Mouse (Mus musculus) mouse embryonic stem cell (cell line): ENCODE measurements around the gene Limch1.

Experiments used
- in situ Hi-C, 2 experiments: fragments of 300-500 bp; cut with MboI; formaldehyde crosslinking; loops; 1 replicate in 1 of 2; 3 replicates in 1 of 2; pipeline ENCODE4 v1.14.3; 2019 to 2020; ENCODE audit warnings: low sequenced_read_pairs in 2 of 2, low pct_unique_long_range_greater_than_20kb in 1 of 2, mixed read lengths in 1 of 2; ENCODE audit not compliant: unreplicated experiment in 1 of 2

The Limch1 gene

GRCm38 (mm10) chr5:66731302-66731697 is 14.3 kb upstream of the Limch1 start:
- in situ Hi-C loops = no loop called here

DNA sequence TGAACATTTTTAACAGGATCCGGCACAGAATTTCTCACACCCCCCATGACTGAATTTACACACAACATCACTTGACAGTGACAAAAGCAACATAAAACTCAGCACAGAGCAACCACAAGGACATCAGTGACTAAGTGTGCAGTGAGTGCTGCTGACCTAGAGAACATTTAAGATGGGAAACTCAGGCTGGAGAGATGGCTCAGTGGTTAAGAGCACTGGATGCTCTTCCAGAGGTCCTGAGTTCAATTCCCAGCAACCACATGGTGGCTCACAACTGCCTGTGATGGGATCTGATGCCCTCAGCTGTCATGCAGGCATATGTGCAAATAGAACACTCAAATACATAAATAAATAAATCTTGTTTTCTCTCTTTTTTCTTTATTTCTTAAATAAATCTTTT is 12.1 kb upstream of the Limch1 start:
- in situ Hi-C loops = no loop called here

- in situ Hi-C loops = no loop called here
Observed at GRCm38 (mm10) chr5:66739376-66739775, 6.3 kb upstream of the Limch1 start.

- in situ Hi-C loops = no loop called here
Observed at GRCm38 (mm10) chr5:66745996-66746681, 512 bp downstream of the Limch1 start.

- in situ Hi-C loops = no loop called here
Observed at GRCm38 (mm10) chr5:66746761-66747160, 1.1 kb downstream of the Limch1 start.

DNA sequence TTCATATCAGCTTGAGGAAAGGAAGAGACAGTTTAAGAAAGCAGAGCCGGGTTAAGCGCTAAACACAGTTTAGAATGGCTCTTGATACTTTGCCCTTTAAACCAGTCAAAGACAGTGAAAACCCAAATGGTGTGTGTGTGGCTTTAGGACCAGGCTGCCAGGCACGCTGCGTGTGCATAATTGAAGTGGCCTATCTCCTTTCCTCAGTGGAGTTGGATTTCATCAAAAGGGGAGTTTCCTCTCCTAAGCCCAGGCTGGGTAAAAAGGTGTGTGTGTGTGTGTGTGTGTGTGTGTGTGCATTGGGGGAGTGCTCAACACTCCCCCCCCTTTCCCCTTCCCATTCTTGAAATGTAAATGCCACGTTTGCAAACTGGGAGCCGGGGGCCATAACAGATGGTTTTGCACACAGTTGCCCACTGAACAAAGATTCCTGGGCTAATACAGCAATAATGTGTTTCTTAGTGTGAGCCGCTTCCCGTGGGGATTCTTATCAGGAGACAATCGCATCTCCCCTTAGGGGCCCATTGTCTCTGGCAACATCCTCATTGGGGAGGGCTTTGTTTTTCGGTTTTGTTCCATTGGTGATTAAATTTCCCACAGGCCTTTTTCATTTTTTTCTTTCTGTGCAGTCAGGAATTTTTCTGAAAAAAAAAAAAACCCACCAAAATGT is 2.3 kb downstream of the Limch1 start:
- in situ Hi-C loops = no loop called here

DNA sequence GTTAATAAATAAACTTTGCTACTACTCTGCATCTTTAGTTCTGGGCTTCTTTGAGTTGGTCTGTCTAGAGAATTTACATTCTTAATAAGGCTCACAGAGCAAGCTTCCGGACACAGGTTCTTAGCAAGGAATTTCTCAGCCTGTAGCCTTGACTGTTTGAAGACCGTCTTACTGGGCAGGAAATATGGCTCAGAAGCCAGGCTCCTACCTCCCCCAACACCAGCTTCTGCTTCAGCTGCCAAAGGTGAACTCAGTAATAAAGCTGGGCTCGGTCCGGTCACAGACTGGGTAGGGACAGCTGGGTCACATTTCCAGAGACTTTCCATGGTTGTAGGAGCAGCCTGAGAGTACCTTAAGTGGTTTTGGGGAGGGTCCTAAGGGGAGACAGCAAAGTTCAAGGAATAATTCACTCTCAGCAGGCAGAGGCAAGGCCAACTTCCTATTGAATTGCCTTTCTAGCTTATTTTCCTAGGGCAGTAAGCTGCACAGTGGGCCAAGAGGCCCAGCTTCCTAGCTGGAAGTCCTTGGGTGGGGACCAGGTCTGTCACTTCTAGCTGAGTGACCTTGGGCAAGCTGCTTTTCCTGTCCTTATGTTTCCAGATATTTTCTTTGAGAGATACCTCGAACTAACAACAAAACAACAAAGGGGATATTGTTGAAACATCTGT is 3.0 kb downstream of the Limch1 start:
- in situ Hi-C loops = no loop called here

DNA sequence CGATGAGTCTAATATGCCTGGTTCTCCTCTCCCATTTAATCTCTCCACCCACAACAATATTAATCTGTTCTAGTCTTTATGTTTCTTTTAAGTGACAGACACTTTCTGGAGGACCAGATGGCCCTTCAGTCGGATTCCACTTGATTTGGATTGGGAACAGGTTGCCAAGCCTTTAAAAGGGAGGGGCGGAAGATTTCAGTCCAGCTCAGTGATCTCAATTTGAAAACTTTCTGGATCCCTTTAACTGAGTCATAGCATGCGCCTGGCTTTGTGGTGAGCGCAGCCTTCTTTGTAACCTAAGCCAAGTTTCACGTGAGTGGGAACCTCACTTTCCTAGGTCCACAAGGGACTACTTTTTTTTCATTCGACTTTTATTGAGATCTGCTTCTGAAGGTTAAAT is 5.0 kb downstream of the Limch1 start:
- in situ Hi-C loops = no loop called here

GRCm38 (mm10) chr5:66751332-66751980 is 5.8 kb downstream of the Limch1 start:
- in situ Hi-C loops = no loop called here

DNA sequence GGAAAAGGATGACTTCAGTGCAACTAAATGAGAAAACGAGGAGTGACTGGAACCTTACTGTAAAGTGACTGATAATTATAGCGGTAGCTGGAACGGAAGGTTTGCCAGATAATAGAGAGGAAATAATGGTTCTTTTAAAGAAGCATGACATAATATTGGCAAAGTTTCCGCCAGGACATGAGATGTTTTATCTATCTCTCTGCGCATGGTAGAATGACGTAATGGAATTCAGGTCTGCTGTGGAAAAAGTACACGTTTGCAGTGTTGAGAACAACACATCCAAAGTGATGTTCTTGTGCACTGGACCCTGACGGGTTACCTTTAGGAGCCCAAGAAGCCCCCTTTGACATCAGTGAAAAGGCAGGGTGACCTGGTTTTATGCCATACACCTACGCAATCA is 8.0 kb downstream of the Limch1 start:
- in situ Hi-C loops = no loop called here

GRCm38 (mm10) chr5:66756821-66757705 is 11.4 kb downstream of the Limch1 start:
- in situ Hi-C loops = no loop called here

DNA sequence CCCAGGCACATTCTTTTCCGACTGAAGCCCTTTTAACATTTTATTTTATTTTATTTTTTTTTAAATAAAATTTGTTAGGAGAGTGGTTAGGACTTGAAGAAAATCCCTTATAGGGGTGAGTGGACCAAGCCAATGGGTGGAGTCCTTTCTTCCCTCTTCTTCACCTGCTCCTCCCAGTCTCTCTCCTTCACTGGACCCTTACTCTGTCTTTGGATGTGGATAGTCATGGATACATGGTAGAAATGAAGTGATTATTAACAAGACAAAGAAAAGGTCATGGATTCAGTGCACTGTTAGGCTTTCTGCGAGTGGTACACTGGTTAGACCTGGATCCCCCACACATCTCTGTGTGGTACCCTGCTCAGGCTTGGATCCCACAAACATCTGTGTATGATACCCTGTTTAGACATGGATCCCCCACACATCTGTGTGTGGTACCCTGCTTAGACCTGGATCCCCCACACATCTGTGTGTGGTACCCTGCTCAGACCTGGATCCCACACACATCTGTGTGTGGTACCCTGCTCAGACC is 12.1 kb downstream of the Limch1 start:
- in situ Hi-C loops = no loop called here

DNA sequence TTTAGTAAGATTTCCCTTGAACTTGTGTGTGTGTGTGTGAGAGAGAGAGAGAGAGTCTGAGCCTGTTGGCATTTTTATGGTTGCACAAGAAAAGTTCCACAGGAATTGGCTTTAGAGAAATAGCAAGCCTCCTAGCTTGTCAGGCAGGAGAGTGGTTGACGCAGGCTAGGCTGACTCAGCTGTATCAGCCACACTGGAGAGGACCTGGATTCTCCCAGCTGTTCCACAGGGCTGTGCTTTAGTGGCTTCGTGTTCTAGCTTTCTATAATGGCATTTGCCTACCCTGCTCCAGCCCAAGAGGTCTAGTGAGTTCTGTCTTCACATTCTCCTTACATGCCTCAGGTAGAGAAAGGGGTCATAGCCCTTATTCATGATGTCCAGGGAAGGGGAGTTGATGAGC is 13.7 kb downstream of the Limch1 start:
- in situ Hi-C loops = no loop called here

DNA sequence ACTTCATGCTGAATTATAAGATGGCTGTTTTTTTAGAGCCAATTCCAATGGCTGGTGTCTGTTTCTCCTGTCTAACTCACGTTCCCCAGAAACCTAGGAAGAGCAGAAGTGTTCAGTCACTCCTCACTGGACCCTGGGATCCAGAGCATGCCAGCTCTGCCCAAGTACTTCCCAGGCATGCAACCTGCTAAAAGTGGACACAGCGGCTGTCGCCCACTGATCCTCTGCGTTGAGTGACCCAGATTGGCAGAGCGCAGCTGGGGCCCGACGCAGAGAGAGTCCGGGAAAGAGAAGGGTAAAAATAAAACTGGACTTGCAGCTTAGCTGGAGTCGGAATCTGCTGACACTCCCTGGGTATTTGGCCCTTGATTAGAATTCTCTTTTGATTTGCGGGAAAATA is 15.1 kb downstream of the Limch1 start:
- in situ Hi-C loops = no loop called here

DNA sequence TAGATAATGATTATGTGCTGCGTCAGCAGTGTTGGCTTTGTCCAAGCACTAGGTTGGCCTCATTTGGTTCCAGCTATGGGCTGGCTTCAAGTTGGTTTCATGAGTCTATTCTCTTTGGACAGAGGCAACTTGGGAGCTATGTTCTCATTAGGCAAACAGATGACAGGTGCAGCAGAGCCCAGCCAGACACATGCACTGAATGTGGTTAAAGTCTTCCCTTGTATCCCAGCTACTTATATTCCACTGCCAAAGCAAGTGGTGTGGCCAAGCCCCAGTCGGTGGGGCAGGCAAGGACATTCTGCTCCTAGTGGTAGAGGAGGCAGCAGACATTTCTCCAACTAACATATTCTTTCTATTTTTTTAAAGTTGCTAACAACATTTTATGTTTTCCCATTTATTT is 16.4 kb downstream of the Limch1 start:
- in situ Hi-C loops = no loop called here

DNA sequence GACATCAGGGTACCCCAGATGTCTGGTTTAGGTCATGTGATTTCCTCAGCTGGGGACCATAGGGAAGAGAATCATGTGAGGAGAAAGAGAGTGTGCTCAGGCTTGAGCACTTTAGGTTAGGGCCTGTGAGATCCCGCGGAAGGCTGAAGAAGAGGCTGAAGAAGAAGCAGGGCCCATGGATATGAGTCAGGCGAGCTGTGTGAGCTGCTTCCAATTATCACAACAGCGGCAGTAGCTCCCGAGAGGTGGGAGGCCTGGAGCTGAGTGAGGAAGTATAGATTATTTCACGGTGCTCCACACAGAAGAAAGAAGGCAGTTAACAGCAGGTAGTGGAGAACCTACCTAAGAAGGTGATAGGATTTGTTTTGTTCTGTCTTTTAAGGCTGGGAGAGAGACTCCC is 18.5 kb downstream of the Limch1 start:
- in situ Hi-C loops = no loop called here

GRCm38 (mm10) chr5:66765911-66766310 is 20.3 kb downstream of the Limch1 start:
- in situ Hi-C loops = no loop called here

- in situ Hi-C loops = no loop called here
Observed at GRCm38 (mm10) chr5:66768034-66768433, 22.4 kb downstream of the Limch1 start.
